Mouse (Mus musculus): ENCODE measurements around the gene Cuta.
"Not testable (repeated sequence)": the region's sequence is repeated elsewhere in the genome, so short reads cannot be mapped to it uniquely, and the experiment has no call there.

Cuta gene

GRCm38 (mm10) chr17:26939178-26939972 lies at the start of gene Cuta:
Gene Cuta (minus strand): TSS chr17:26939569.
- DNase-seq (ENCODE audit: inconsistent ontology term) = peak; percentile 100

GRCm38 (mm10) chr17:26985503-26986179 lies 46.3 kb upstream of the Cuta start:
- no peak for DNase-seq (ENCODE audit: inconsistent ontology term)

GRCm38 (mm10) chr17:26983382-26983781 lies 44.0 kb upstream of the Cuta start:
- no peak for DNase-seq (ENCODE audit: inconsistent ontology term)

- DNase-seq (ENCODE audit: inconsistent ontology term) = no peak
Observed at GRCm38 (mm10) chr17:26981050-26981449, 41.7 kb upstream of the Cuta start.

GRCm38 (mm10) chr17:26979426-26979825 lies 40.1 kb upstream of the Cuta start:
- no peak for DNase-seq (ENCODE audit: inconsistent ontology term)

GRCm38 (mm10) chr17:26977354-26977753 lies 38.0 kb upstream of the Cuta start:
- DNase-seq (ENCODE audit: inconsistent ontology term) = not testable (repeated sequence)

- no peak for DNase-seq (ENCODE audit: inconsistent ontology term)
Observed at GRCm38 (mm10) chr17:26975415-26975814, 36.0 kb upstream of the Cuta start.

GRCm38 (mm10) chr17:26974547-26974946 lies 35.2 kb upstream of the Cuta start:
- no peak for DNase-seq (ENCODE audit: inconsistent ontology term)

GRCm38 (mm10) chr17:26972703-26973574 lies 33.6 kb upstream of the Cuta start, which contains the start of gene Zbtb9:
Gene Zbtb9 (plus strand): TSS chr17:26973167.
- DNase-seq (ENCODE audit: inconsistent ontology term) = peak; percentile 98

- DNase-seq (ENCODE audit: inconsistent ontology term) = no peak
Observed at GRCm38 (mm10) chr17:26972107-26972506, 32.7 kb upstream of the Cuta start.

- DNase-seq (ENCODE audit: inconsistent ontology term) = no peak
Observed at GRCm38 (mm10) chr17:26971247-26971905, 32.0 kb upstream of the Cuta start.

- no peak for DNase-seq (ENCODE audit: inconsistent ontology term)
Observed at GRCm38 (mm10) chr17:26970221-26970620, 30.9 kb upstream of the Cuta start.

- DNase-seq (ENCODE audit: inconsistent ontology term) = no peak
Observed at GRCm38 (mm10) chr17:26969257-26969656, 29.9 kb upstream of the Cuta start.

GRCm38 (mm10) chr17:26968200-26968611 lies 28.8 kb upstream of the Cuta start:
- no peak for DNase-seq (ENCODE audit: inconsistent ontology term)

- no peak for DNase-seq (ENCODE audit: inconsistent ontology term)
Observed at GRCm38 (mm10) chr17:26967477-26967876, 28.1 kb upstream of the Cuta start.

- DNase-seq (ENCODE audit: inconsistent ontology term) = no peak
Observed at GRCm38 (mm10) chr17:26966993-26967392, 27.6 kb upstream of the Cuta start.

- DNase-seq (ENCODE audit: inconsistent ontology term) = no peak
Observed at GRCm38 (mm10) chr17:26961572-26962240, 22.3 kb upstream of the Cuta start.

GRCm38 (mm10) chr17:26959815-26960214 lies 20.4 kb upstream of the Cuta start:
- DNase-seq (ENCODE audit: inconsistent ontology term) = no peak

GRCm38 (mm10) chr17:26958880-26959279 lies 19.5 kb upstream of the Cuta start:
- no peak for DNase-seq (ENCODE audit: inconsistent ontology term)

GRCm38 (mm10) chr17:26957872-26958271 lies 18.5 kb upstream of the Cuta start:
- DNase-seq (ENCODE audit: inconsistent ontology term) = no peak

- DNase-seq (ENCODE audit: inconsistent ontology term) = no peak
Observed at GRCm38 (mm10) chr17:26956895-26957294, 17.5 kb upstream of the Cuta start.
